Mouse (Mus musculus) urinary bladder, postnatal 14 days (tissue): ENCODE results near the gene Chpt1.
"Not testable (repeated sequence)": the region's sequence is repeated elsewhere in the genome, so short reads cannot be mapped to it uniquely, and the experiment has no call there.

Source experiments
- DNase-seq: peaks from one replicate; pipeline ENCODE4 v3.0.0; 2021; ENCODE audit warnings: low spot score

Chpt1 gene

DNA sequence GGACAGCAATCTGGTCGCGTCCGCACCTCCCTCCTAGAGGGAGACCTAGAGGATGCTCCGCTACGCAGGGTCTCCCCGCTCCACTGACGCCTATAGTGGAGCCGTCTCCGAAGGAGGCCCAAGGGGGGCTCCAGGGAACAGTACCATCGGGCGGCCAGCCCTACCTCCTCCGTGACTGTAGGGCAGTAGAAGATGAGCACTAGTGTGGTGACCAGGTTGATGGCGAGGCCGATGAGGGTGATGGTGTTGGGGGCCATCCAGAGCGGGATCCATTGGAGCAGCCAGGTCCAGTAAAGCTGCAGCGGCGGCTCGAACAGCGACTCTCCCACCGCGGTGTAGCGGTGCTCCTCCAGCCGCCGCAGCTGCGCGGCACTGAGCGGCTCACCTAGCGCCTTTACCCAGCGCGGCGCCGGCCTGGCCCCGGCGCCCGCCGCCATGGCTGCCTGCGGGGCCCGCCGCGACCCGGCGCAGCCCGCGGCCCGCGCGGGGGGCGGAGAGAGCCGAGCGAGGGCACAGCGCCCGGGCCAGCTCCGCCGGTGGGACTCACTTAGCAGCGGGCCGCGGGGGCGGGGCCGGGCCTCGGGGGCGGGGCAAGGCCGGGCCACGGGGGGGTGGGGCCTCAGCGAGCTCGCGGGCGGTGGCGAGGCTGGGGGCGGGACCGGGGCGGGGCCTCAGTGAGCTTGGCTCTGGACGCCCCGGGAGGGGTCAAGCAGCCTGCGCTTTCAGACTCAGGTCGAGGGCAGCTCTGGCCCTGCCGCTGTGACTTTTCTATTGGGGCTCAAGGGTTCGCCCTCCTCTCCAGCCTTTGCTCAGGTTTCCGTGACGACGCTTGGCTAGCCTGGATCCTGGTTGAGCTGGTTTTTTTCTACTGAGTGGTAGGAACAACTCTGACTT, at the start of gene Chpt1:
Gene Chpt1 (minus strand): TSS at position 653 of the 894 bp plus-strand sequence.
- peak; percentile 88 for DNase-seq

DNA sequence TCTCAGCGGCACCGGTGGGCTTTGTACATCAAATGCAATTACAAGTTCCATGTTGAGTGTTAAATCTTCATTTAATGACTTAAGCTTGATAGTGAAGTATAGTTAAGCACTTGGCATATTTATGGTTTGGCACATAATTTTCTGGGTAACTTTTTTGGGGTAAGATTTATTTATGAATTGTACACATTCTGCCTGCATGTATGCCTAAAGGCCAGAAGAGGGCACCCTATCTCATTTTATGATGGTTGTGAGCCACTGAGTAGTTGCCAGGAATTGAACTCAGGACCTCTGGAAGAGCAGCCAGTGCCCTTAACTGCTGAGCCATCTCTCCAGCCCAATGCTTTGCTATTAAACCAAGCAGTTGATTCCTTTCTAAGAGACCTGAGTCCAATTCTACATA, 48.9 kb upstream of the Chpt1 start:
- DNase-seq = no peak

DNA sequence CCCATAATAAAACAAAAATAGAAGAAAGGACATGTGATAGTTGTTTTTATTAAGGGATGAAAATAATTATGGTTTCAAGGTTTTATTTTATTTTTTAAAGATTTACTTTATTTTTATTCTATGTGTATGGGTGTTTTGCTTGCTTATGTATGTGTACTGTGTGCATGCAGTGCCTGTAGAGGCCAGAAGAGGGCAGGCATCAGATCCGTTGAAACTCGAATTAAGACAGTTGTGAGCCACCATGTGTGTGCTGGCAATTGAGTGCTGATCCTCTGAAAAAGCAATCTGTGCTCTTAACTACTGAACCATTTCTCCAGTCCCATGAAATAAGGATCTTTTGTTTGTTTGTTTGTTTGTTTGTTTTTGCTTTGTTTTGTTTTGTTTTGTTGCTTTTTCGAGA, 46.4 kb upstream of the Chpt1 start:
- no peak for DNase-seq

DNA sequence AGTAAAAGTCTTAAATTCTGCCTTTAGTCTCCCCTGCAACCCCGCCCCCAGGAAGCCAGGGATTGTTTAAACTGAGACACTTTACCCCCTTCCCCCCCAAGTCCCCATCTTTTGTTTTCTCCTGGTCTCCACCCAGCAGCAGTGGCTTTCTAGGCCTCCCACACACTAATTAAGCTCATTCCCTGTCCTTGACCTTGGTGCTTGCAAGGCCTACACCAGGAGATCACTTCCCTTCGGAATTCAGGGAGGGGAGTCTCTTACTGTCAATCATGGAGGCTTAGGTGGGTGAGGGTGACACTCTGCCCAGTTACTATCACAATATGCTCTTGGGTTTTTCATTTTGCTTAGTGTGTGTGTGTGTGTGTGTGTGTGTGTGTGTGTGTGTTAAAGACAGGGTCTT, 43.8 kb upstream of the Chpt1 start:
- DNase-seq = no peak

DNA sequence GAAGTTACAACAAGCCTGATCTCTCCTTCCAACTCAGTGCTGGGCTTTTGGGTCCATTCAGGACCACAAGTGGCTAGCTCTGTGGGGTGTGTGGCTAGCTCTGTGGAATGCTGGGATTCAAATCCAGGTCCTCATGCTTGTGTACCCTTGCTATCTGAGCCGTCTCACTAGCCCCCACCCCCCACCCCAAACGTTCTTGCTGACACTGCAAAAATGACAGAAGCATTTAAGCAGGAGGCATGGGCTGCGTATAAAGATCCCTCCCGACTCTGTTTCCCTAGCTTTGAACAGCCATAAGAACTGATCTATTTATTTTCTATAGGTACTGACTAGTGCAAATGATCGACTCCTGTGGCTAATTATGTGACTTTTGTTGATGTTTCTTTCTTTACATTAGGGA, 26.8 kb upstream of the Chpt1 start:
- no peak for DNase-seq

DNA sequence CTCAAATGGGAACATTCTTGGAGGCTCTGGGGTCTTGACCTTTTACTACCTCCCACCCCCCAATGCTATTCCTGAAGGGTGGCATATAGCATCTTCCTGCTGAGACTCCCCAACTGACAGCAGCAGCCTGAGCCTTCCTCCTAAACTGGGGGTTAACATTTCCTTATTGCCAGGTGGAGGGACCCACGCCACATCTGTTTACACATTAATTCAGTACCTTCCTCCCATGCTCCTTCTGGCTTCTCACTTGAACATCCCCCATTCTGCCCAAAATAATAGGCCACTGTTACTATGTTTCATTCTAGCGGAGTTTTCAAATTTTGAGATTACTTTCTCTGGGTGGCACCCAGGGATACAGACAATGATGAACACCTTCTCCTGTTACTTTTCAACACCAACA, 20.1 kb upstream of the Chpt1 start:
- DNase-seq = no peak

DNA sequence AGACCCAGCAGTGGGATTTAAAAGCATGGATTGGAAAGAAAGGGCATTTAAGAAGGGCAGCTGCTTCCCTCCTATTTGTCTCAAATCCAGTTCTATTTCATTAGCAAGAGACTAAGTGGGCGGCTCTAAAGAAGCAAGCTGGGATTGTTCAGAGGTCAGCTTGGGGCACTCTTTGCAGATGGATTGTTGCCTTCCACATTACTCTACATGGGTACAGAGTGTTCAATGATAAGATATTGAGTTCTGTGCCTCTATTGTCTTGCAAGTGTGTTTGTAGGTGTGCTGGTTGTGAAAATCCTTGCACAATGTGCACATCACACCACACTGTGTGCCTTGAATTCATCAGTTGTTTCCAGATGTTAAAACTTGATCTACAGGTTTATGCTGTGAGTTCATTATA, 19.3 kb upstream of the Chpt1 start:
- DNase-seq = no peak

DNA sequence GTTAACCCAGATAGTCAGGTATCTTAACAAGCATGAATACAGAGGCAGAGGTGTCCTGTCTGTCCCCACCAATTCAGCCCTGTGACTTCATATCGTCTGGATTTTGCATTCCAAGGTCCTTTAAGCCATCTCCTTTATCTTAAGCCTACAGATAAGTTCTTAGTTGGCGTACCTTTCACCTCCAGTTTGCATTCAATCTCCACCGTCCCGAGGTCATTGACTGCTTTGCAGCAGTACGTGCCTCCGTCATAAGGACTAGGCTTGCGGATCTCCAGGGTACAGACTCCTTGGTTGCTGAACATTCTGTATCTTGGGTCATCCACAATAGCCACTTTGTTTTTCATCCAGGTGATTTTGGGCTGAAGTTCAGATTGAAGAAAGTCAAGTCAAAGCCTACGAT, 18.9 kb upstream of the Chpt1 start:
- DNase-seq = no peak

DNA sequence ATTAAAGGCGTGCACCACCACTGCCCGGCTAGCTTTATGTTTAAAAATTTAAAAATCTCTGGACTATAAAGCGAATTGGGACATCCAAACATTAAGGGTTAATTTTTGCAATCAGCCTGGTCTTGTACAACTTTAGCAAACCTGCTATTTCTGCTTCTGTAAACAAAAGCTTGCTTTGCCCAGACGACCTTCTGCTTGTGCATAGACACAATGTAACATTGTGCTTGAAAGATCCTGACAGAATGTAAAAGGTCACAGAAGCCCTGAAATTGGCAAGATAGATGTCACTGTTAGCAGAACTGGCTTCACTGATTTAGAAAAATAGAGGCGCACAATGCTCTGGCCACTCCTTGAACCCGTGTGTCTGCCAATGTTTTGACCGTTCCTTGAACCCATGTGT, 11.2 kb upstream of the Chpt1 start:
- DNase-seq = not testable (repeated sequence)

DNA sequence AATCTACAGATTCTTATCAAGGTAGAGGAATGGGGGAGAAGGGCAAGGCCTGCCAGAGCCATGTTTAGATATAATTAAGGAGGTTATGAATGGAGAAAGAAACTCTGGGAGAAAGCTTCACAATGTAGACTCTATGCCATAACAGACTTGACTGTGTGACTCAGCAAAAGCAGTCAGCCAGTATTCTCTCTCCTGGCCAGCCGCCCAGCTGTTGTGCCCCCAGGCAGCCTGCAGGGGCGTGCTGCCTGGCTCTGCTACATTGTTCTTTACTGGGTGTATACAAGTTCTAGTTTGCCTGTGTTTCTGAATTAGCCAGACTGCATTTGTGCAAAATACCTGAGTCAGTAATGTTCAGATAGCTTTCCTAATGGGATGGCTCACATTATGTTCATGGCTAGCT, 10.6 kb upstream of the Chpt1 start:
- peak; percentile 74 for DNase-seq

DNA sequence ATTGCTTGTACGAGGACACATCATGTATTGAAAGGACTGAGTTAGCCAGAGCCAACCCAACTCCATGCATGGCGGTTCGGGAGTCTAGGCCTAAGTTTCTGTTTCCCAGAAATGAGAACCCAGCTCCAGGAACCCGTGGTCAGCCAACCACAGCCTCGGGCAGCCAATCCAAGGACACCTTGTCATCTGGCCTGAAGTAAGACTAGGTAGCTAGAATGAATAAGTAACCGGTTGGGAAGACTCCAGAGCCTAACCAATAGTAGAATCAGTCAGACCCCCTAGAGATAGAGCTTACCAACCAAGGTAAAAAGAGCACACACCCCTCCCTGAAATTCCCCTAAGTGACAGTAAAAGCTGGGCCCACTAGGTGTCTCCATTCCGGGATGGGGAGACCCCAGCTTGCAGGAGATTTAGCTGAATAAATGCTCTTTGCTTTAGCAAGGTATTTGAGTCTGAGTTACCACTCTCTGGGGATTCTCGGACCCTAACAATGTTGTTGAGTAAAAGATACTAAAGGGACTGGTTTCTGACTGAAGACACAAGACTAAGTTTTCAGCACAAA, 9.8 kb upstream of the Chpt1 start:
- DNase-seq = no peak

DNA sequence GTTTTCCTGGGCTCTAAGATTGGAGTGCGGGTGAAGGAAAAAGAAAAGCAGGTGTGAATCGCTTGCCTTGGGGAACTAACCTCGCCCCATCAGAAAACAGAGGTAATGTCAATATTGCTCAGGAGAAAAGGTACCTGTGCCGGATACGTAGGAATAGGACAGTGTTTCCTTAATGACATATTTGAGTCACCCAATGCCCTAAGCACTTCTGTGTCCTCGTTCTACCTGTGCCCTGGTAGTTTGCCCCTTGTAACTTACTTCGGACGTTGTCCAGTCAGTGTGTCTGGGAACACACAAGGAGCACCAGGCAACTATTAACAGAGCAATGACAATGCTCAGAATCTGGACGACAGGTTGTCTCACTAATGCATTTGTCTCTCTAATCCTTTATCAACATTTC, 7.5 kb upstream of the Chpt1 start:
- DNase-seq = no peak

DNA sequence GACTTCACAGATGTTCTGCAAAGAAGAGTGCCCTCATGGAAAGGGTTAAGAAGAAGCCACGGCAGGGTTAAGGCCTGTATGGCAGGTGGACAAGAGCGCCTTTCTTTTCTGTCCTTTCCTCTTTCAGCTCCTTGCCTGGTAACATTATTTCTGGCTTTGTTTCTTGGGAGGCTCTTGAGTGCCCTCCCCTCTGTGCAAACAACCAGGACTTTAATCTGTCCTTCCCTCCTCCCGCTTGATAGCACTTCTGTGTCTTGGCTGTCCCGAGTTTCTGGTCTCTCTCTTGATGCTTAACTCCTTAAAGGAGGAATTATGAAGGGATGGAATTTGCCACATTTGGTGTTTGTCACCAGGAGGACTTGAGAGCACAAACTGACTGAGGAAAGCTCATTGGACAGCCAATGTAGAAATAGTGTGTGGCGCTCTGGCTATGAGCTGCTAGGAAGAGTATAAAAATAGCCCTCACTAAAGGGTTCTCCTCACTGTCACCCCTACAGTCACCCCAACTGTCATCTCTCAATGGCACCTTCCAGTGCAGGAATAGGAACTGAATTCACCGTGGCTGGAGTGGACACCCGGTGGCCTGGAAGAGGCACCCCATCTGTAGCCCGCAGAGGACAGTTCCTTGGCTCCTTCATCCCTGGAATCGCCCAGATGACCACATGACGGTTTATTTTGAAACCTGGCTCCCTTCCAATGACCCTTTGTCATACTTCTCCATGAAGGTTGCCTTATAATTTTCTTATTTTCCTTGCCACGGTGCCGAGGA, 6.8 kb upstream of the Chpt1 start:
- DNase-seq = no peak

DNA sequence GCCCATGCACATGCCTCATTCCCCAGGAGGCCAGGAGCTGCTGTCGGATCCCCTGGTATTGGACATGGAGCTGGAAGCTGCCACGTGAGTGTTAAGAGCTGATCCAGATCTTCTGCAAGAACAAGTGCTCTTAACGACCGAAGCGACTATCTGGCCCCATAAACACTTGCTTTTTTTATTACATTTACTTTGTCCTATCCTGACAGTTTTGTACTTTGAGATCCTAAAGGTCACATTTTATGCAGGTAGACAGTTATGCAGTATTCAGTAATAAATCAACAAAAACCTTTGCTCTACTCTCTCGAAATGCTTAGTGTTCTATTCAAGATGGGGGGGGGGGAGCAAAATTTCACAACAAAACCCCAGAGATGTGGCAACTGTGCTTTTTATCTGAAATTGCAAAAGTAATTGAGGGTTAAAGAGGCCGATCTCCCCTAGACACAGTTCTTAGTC, 3.8 kb upstream of the Chpt1 start:
- no peak for DNase-seq

DNA sequence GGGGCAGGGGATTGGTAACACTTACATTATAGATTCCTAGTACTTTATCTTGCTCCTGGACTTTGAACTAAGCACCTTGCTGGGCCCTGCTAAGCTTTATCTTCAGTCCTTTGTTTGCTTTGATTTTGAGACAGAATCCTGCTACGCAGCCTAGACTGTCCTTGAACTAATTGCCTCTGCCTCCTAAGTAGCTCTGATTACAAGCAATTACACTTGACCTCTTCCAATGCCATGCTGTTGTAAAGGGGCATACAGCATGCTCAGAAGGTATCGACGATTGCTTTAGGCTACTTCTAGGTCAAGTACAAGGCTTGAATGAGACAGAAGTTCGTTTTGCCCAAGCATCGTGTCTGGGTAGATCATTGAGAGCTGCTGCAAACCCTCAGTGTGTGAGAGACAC, 1.4 kb upstream of the Chpt1 start:
- no peak for DNase-seq

DNA sequence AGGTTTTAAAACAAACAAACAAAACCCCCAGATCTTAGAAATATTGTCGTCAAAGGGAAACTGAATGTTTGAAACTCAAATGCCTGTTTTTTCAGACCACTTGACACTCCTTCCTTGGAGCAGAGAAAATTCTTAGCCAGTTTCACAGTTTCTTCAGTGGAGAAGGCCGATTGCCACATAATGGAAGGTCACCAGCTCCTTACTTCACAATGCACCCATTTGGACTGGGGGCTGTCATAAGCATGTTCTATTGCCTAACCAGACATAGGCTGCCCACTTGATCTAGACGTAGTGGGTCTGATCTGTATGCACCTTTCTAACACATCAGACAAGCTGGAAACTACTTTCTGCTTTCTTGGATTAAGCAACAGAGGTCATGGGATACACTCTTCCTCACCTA, 608 bp upstream of the Chpt1 start:
- no peak for DNase-seq

DNA sequence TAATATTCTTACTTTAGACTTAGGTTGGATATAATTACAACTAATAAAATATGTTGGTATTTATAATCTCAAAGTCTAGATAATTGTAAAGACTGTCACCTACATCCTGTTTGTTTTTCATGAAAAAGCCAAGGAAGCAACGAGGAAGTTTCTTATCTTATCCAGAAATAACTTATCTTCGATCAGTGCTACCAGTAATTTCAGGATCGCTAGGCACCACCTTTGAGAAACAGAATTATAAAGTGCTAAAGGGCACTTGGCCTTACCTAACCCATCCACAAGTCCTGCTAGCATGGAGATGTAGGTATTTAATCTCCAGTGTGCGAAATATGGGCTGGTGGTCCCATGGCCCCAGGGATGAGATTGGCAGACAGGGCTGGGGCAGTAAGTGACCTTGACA, 954 bp downstream of the Chpt1 start:
- no peak for DNase-seq

DNA sequence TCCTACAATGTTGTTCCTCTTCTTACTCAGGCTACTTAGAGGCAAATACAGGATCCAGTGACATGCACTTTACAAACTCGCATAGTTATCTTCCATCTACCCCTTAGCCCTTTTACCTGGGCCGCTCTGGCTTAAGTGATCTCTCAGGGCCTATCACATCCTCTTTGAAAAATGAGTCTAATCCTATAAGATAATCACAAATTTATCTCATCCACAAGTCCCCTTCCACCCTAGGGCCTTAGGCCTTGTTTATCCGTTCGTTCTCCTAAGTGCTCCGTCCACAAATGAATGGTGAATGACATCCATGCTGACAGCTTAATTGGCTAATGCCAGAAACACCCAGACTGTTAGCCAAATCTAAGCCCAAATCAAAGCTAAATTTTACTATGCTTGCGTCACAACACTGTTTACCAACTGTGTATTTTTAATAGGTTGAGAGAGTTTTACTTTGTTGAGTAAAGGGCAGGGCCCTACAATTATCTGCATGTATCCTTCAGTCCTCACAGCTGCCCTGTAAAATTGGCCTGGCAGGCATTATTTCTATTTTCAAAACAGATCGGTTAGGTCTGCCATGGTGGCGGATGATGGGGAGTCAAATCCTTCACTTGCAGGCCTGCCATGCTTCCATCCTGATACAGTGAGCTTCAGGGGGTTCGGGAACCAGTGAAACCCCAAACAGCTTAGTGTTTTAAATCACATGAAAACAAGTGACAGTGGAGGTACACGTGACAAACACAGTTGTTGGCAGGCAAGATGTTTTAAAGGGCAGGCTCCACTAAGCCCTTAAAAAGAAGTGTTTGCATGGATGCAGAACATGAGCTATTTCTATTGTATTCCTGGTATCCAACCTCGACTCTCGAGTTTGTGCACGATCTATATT, 1.7 kb downstream of the Chpt1 start:
- no peak for DNase-seq

DNA sequence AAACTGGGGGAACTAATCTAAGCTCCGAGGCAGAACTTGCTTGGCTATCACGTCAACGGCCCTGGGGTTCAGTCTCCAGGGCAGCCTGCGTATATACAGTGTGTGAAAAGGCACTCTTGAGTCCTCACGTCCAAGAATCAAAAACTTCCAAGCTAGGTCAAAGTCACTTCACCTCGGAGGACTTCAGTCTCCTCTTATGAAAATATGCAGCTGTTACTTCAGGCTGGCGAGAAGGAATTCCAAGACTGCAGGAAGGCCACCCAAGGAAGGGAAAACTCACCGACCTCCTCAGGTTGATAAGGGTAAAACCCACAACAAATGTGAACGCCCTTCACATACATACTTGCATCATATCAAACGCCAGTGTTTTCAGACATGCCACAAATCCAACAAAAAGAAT, 2.5 kb downstream of the Chpt1 start:
- no peak for DNase-seq

DNA sequence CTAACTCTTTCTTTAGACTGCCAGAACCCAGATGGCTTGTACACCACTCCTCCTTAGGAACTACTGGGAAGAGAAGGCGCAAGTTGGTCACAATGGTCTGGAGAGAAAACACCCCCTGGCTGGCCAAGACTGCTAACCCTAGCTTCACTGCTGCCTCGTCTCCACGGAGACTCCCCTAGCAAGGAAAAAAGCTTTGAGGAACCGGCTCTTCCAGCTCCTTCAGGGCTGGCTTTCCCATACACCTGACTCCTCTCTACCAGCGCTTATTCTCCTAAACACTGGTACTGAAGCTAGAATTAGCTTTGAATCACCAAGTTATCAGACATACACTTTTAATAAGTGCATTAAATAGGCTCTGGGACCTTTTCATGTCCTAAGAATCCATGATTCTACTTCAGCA, 3.9 kb downstream of the Chpt1 start:
- no peak for DNase-seq

DNA sequence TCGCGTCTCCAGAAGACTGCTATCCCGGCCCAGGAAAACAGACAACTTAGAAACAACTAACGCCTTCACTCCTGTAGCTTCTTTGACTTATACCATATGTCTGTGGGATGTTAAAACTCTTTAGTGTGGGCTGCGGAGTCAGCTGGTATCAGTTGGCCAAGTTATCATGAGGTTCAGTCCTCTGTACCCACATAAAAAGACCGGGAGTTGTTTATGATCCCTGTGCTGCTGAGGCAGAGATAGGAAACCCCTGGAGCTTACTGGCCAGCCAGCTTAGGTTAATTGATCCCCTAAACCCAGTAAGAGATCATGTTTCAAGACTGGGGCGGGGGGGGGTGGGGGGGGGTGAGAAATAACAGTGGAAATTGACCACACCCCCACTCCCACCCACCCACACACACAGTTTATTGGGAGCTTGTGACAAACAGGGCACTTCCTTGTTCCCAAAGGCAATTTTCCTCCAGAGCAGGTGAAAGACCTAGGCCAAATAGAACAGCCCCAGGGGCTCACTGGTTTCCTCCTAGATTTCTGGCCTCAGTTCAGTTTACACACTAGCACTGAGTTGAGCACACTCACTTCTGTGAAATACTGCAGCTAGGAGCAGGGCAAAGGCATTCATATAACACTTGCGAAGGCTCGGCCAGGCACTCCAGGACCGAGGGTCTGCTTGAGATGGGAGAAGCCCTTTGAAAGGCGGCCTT, 6.9 kb downstream of the Chpt1 start:
- DNase-seq = no peak
